Mouse (Mus musculus): ENCODE results near the gene Mvd. TPM values are rescaled to one million over a fixed set of nuclear protein-coding genes. Genes with fewer than 3 reads are reported as not detected.

Mvd gene
- polyA plus RNA-seq, 1 experiment = 17.0 TPM

DNA sequence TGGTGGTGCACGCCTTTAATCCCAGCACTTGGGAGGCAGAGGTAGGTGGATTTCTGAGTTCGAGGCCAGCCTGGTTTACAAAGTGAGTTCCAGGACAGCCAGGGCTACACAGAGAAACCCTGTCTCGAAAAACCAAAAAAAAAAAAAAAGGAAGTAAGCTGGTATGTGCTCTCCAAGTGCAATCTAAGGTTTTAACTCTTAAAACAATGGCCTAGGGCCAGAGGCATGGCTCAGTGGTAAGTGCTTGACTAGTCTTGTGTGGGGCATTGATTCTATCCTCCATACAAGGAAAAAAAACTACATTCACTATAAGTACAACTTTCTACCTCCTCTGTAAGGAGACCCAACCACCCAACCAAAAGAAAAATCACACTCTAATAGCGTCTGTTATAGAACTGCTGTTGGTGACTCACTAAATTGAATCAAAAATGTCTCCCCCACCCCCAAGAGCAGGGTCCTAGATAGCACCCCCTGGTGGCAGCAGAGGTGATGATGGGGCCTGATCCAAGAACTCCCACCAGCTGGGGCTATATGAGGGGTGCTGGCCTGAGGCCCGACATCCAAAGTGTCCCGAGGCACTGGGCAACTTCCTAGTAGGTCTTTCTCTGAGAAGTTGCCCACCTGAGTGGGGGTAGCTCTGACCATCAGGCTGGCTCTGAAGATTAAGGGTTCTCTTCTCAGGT is 16.1 kb upstream of the Mvd start:
- 49% methylated on average over 6 of the region's 6 CpGs for WGBS
- TF ChIP-seq CTCF (IDR thresholded peaks at IDR 0.05; ENCODE audit: extremely low read depth, insufficient read depth, insufficient read length, insufficient replicate concordance) (0 out of 2 replicates have a peak, but pooled peaks have one; percentile 22), POLR2A (IDR thresholded peaks at IDR 0.05; ENCODE audit: low read depth, low read length) (no peak)
- Histone ChIP-seq H3K4me3 (ENCODE audit: extremely low read depth, insufficient read depth, insufficient read length) (no peak overlapping the region), H3K4me1 (ENCODE audit: control insufficient read depth, insufficient read depth, insufficient read length) (peaks cover 23% of the 10 kb centered on the region), H3K27ac (ENCODE audit: insufficient read depth, low read length) (no peak overlapping the region), H3K27me3 (ENCODE audit: control insufficient read depth, insufficient read depth, low read length) (no peaks in the 10 kb centered on the region), H3K36me3 (ENCODE audit: control insufficient read depth, insufficient read depth, low read length) (no peaks in the 10 kb centered on the region)
- DNase-seq (ENCODE audit: low read depth in 1 of 2, low spot score in 2 of 2) = peak in 1 of 2 experiments; percentile 43

DNA sequence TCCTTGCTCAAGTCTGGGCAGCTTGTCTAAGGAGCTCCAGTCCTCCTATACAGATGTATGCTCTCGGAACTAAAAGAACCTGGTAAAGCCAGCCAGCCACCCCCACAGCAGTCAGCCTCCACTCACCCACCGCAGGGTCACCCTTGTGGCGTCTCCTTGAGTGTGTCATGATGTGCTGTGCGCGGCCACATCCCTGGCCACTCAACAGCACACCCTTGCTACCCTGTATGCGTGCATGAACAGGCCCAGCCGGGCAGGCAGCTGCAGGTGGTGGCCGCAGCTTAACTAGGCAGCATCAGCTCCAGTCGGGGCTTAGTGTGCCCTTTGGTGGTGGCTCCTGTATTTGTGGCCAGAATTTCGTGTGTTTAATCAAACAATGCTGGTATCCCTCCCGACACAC is 13.9 kb upstream of the Mvd start:
- no peak for DNase-seq (ENCODE audit: low read depth in 1 of 2, low spot score in 2 of 2)
- H3K27me3 ChIP-seq (ENCODE audit: control insufficient read depth, insufficient read depth, low read length) = no peaks in the 10 kb centered on the region
- H3K4me3 ChIP-seq (ENCODE audit: extremely low read depth, insufficient read depth, insufficient read length) = no peak overlapping the region
- no peak overlapping the region for H3K27ac ChIP-seq (ENCODE audit: insufficient read depth, low read length)
- peaks cover 15% of the 10 kb centered on the region for H3K4me1 ChIP-seq (ENCODE audit: control insufficient read depth, insufficient read depth, insufficient read length)
- no peaks in the 10 kb centered on the region for H3K36me3 ChIP-seq (ENCODE audit: control insufficient read depth, insufficient read depth, low read length)
- WGBS = 82% methylated on average over 11 of the region's 11 CpGs
- TF ChIP-seq CTCF (IDR thresholded peaks at IDR 0.05; ENCODE audit: extremely low read depth, insufficient read depth, insufficient read length, insufficient replicate concordance) = no peak
- TF ChIP-seq POLR2A (IDR thresholded peaks at IDR 0.05; ENCODE audit: low read depth, low read length) = no peak

DNA sequence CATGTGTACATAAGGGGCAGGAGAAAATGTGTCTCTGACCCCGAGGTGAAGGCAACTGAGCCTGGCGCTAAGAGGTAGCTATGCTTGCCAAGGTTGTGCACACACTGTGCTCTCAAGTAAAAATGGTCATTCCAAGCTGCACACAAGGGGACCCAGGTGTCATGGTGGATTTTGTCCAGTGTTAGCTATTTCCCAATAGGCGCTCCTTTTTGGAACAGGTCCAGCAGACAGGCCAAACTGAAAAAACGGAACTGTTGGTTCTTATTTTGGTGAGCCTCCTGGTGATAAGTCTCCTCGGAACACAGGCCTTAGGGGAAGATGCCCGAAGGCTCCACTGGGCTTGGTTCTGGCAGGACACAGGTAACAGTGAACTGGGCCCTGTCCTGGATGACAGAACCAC is 11.2 kb upstream of the Mvd start:
- 79% methylated on average over 6 of the region's 6 CpGs for WGBS
- TF ChIP-seq POLR2A (IDR thresholded peaks at IDR 0.05; ENCODE audit: low read depth, low read length) (no peak), CTCF (IDR thresholded peaks at IDR 0.05; ENCODE audit: extremely low read depth, insufficient read depth, insufficient read length, insufficient replicate concordance) (no peak)
- Histone ChIP-seq H3K27me3 (ENCODE audit: control insufficient read depth, insufficient read depth, low read length) (no peaks in the 10 kb centered on the region), H3K4me3 (ENCODE audit: extremely low read depth, insufficient read depth, insufficient read length) (no peak overlapping the region), H3K36me3 (ENCODE audit: control insufficient read depth, insufficient read depth, low read length) (no peaks in the 10 kb centered on the region), H3K4me1 (ENCODE audit: control insufficient read depth, insufficient read depth, insufficient read length) (no peaks in the 10 kb centered on the region; the same call in 1 of the 2 replicates), H3K27ac (ENCODE audit: insufficient read depth, low read length) (no peak overlapping the region)
- no peak for DNase-seq (ENCODE audit: low read depth in 1 of 2, low spot score in 2 of 2)

DNA sequence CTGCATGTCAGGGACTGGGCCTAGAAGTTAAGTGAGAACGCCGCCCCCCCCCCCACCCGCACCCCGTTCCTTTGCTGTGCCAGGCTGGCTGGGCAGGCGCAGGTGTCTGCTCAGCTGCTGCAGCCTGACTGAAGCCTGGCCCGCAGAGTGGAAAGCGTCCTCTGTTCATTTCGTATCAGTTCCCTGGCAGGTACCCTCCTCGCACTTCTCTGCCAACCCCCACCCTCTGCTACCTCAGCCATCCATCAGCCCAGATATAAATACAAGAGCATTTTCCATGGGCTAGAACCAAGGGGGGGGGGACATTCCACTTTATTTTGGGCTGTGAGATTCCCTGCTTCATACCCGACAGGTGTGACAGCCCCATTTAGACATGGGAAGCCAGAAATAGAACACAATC is 8.9 kb upstream of the Mvd start:
- WGBS = 91% methylated on average over 10 of the region's 10 CpGs
- TF ChIP-seq POLR2A (IDR thresholded peaks at IDR 0.05; ENCODE audit: low read depth, low read length) (no peak), CTCF (IDR thresholded peaks at IDR 0.05; ENCODE audit: extremely low read depth, insufficient read depth, insufficient read length, insufficient replicate concordance) (no peak)
- Histone ChIP-seq H3K4me1 (ENCODE audit: control insufficient read depth, insufficient read depth, insufficient read length) (no peaks in the 10 kb centered on the region), H3K36me3 (ENCODE audit: control insufficient read depth, insufficient read depth, low read length) (no peaks in the 10 kb centered on the region), H3K27me3 (ENCODE audit: control insufficient read depth, insufficient read depth, low read length) (no peaks in the 10 kb centered on the region), H3K27ac (ENCODE audit: insufficient read depth, low read length) (no peak overlapping the region), H3K4me3 (ENCODE audit: extremely low read depth, insufficient read depth, insufficient read length) (no peak overlapping the region)
- DNase-seq (ENCODE audit: low read depth in 1 of 2, low spot score in 2 of 2) = no peak

DNA sequence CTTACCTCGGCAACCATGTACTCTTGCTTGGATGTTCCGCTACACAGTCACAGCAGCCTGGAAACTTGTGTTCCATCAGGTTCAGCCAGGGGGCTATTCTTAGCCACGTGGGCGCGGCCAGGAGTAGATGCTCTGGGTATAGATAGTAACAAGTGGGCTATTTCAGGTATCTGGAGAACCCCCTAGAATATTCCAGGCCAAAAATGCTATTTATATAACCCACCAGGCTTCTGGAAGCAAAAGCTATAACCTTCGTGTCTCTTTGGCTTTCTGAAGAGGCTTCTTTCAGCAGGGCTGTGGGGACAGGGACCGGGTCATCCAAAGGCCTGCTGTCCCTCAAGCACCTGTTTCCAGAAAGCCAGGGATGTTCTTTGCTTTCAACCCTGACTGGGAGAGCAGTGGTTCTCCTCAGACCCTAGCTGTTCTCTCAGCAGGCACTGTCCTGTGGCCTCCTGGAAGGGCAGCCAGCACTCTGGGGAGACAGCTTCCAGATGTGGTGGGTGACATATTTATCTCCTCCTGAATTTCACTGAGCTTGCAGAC is 8.0 kb upstream of the Mvd start:
- Histone ChIP-seq H3K4me1 (ENCODE audit: control insufficient read depth, insufficient read depth, insufficient read length) (no peaks in the 10 kb centered on the region), H3K36me3 (ENCODE audit: control insufficient read depth, insufficient read depth, low read length) (no peaks in the 10 kb centered on the region), H3K4me3 (ENCODE audit: extremely low read depth, insufficient read depth, insufficient read length) (no peak overlapping the region), H3K27ac (ENCODE audit: insufficient read depth, low read length) (no peak overlapping the region), H3K27me3 (ENCODE audit: control insufficient read depth, insufficient read depth, low read length) (no peaks in the 10 kb centered on the region)
- TF ChIP-seq CTCF (IDR thresholded peaks at IDR 0.05; ENCODE audit: extremely low read depth, insufficient read depth, insufficient read length, insufficient replicate concordance) (no peak), POLR2A (IDR thresholded peaks at IDR 0.05; ENCODE audit: low read depth, low read length) (no peak)
- DNase-seq (ENCODE audit: low read depth in 1 of 2, low spot score in 2 of 2) = no peak
- 76% methylated on average over 7 of the region's 7 CpGs for WGBS

DNA sequence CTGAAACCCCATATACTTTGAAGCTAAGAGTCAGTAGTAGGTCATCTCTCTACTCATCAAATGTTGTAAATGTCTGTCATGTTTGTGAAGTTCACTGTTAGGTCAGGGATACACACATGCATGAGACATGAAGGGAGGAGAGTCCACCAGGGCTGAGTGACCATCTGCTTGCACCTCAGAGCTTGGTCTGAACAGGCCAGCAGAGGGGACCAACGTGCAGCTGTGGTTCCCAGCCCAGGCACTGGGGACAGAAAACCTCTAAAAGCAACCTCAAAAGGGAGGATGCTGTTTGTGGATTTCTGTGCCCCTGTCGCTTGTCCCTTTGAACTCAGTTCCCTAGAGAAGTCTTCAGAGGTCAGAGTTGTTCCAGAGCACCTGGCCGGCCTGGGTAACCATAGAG is 2.0 kb upstream of the Mvd start:
- no peaks in the 10 kb centered on the region for H3K27me3 ChIP-seq (ENCODE audit: control insufficient read depth, insufficient read depth, low read length)
- no peak overlapping the region for H3K27ac ChIP-seq (ENCODE audit: insufficient read depth, low read length)
- DNase-seq (ENCODE audit: low read depth in 1 of 2, low spot score in 2 of 2) = no peak
- TF ChIP-seq CTCF (IDR thresholded peaks at IDR 0.05; ENCODE audit: extremely low read depth, insufficient read depth, insufficient read length, insufficient replicate concordance) = no peak
- H3K4me1 ChIP-seq (ENCODE audit: control insufficient read depth, insufficient read depth, insufficient read length) = peaks cover 7% of the 10 kb centered on the region; the same call in 1 of the 2 replicates
- H3K4me3 ChIP-seq (ENCODE audit: extremely low read depth, insufficient read depth, insufficient read length) = no peak overlapping the region
- no peaks in the 10 kb centered on the region for H3K36me3 ChIP-seq (ENCODE audit: control insufficient read depth, insufficient read depth, low read length)
- 16% methylated on average over 3 of the region's 3 CpGs for WGBS

All from spleen, adult 2 months (tissue).